Mouse (Mus musculus) MEL (cell line): ENCODE measurements around the gene Trim56. TPM values are rescaled to one million over a fixed set of nuclear protein-coding genes. Genes with fewer than 3 reads are reported as not detected.
A peak's percentile ranks its signal among the peaks of the same experiment; 100 is the strongest.

Source experiments
- DNase-seq: peaks from one replicate; pipeline ENCODE4 v3.0.0; 2011; ENCODE audit warnings: low read depth, low spot score
- H3K27ac ChIP-seq: 2 replicates; pipeline ENCODE4 v1.5.1; 2012; ENCODE audit warnings: low read depth, mild to moderate bottlenecking, control low read depth, low read length, moderate library complexity; ENCODE audit not compliant: control insufficient read depth
- H3K27me3 ChIP-seq, 2 experiments: fragments of 150-350 bp in 1 of 2; sonication (generic) in 1 of 2; 2 replicates each; pipeline ENCODE4 v1.6.1; 2012; ENCODE audit warnings: low read length in 2 of 2, mild to moderate bottlenecking in 2 of 2, improper control_type of control experiment in 1 of 2, moderate library complexity in 1 of 2; ENCODE audit not compliant: insufficient read depth in 2 of 2, control insufficient read depth in 1 of 2
- H3K36me3 ChIP-seq, 2 experiments: 2 replicates each; pipeline ENCODE4 v1.6.1; 2012 to 2014; ENCODE audit warnings: low read length in 2 of 2, improper control_type of control experiment in 1 of 2, inconsistent platforms in 1 of 2, mild to moderate bottlenecking in 1 of 2; ENCODE audit not compliant: insufficient read depth in 2 of 2, control insufficient read depth in 1 of 2
- H3K4me1 ChIP-seq, 2 experiments: fragments of 150-350 bp in 1 of 2; sonication (generic) in 1 of 2; 2 replicates each; pipeline ENCODE4 v1.6.1; 2012; ENCODE audit warnings: low read length in 2 of 2, improper control_type of control experiment in 1 of 2, mild to moderate bottlenecking in 1 of 2; ENCODE audit not compliant: insufficient read depth in 2 of 2, control insufficient read depth in 1 of 2
- H3K4me3 ChIP-seq, 2 experiments: fragments of 150-350 bp in 1 of 2; sonication (generic) in 1 of 2; 2 replicates each; pipeline ENCODE4 v1.5.1; 2012; ENCODE audit warnings: low read depth in 2 of 2, low read length in 2 of 2, mild to moderate bottlenecking in 2 of 2, moderate library complexity in 2 of 2, control low read depth in 1 of 2, improper control_type of control experiment in 1 of 2; ENCODE audit not compliant: control insufficient read depth in 1 of 2, insufficient read depth in 1 of 2
- H3K79me2 ChIP-seq: 2 replicates; pipeline ENCODE4 v1.6.1; 2012; ENCODE audit warnings: mild to moderate bottlenecking, low read length, moderate library complexity; ENCODE audit not compliant: control insufficient read depth, poor library complexity, insufficient read depth
- H3K9ac ChIP-seq: 2 replicates; pipeline ENCODE4 v1.6.1; 2012; ENCODE audit warnings: low read depth, mild to moderate bottlenecking, control low read depth, low read length, moderate library complexity; ENCODE audit not compliant: control insufficient read depth, poor library complexity, severe bottlenecking
- H3K9me3 ChIP-seq: fragments of 150-350 bp; sonication (generic); replicated peaks from 2 replicates; pipeline ENCODE4 v1.6.1; 2012; ENCODE audit warnings: mild to moderate bottlenecking, low read length, improper control_type of control experiment, moderate library complexity; ENCODE audit not compliant: insufficient read depth
- CHD2 ChIP-seq: IDR thresholded peaks from 2 replicates; pipeline ENCODE4 v1.6.1; 2011; ENCODE audit warnings: low read length, improper control_type of control experiment
- EP300 ChIP-seq, 2 experiments: IDR thresholded peaks; 2 replicates each; pipeline ENCODE4 v1.6.1; 2011; ENCODE audit warnings: improper control_type of control experiment in 2 of 2, low read length in 2 of 2, low read depth in 1 of 2, mild to moderate bottlenecking in 1 of 2
- ETS1 ChIP-seq: IDR thresholded peaks from 2 replicates; pipeline ENCODE4 v1.6.1; 2012; ENCODE audit warnings: low read depth, mild to moderate bottlenecking, inconsistent platforms, low read length, improper control_type of control experiment, moderate library complexity
- GABPA ChIP-seq: IDR thresholded peaks from 2 replicates; pipeline ENCODE4 v1.6.1; 2012; ENCODE audit warnings: low read depth, mild to moderate bottlenecking, inconsistent platforms, low read length, improper control_type of control experiment, moderate library complexity
- HCFC1 ChIP-seq: IDR thresholded peaks from 2 replicates; pipeline ENCODE4 v1.6.1; 2012; ENCODE audit warnings: low read depth, mild to moderate bottlenecking, inconsistent platforms, low read length, improper control_type of control experiment, moderate library complexity
- KAT2A ChIP-seq: conservative IDR thresholded peaks from 2 replicates; pipeline ENCODE4 v1.6.1; 2012; ENCODE audit warnings: low read depth, low read length, improper control_type of control experiment, inconsistent platforms
- MAFK ChIP-seq: IDR thresholded peaks from 2 replicates; pipeline ENCODE4 v1.6.1; 2011; ENCODE audit warnings: low read depth, mild to moderate bottlenecking, low read length, improper control_type of control experiment, borderline replicate concordance
- MAX ChIP-seq: IDR thresholded peaks from 2 replicates; pipeline ENCODE4 v1.6.1; 2011; ENCODE audit warnings: low read length, improper control_type of control experiment
- MEF2A ChIP-seq: IDR thresholded peaks from 2 replicates; pipeline ENCODE4 v1.6.1; 2014; ENCODE audit warnings: low read depth, mild to moderate bottlenecking, inconsistent platforms, low read length, improper control_type of control experiment; ENCODE audit not compliant: poor library complexity, insufficient replicate concordance, severe bottlenecking; ENCODE audit errors: extremely low read depth
- MYB ChIP-seq: IDR thresholded peaks from 2 replicates; pipeline ENCODE4 v1.6.1; 2011; ENCODE audit warnings: mild to moderate bottlenecking, low read depth, low read length, improper control_type of control experiment
- MYC ChIP-seq: IDR thresholded peaks from 2 replicates; pipeline ENCODE4 v1.6.1; 2011; ENCODE audit warnings: low read depth, mild to moderate bottlenecking, low read length, improper control_type of control experiment, moderate library complexity
- NRF1 ChIP-seq: IDR thresholded peaks from 2 replicates; pipeline ENCODE4 v1.6.1; 2014; ENCODE audit warnings: low read depth, mild to moderate bottlenecking, inconsistent platforms, low read length, improper control_type of control experiment, moderate library complexity; ENCODE audit not compliant: poor library complexity, insufficient read depth, severe bottlenecking
- POLR2A ChIP-seq, 2 experiments: IDR thresholded peaks; 2 replicates each; pipeline ENCODE4 v1.6.1; 2011 to 2012; ENCODE audit warnings: low read length in 2 of 2, mild to moderate bottlenecking in 2 of 2, control low read depth in 1 of 2, improper control_type of control experiment in 1 of 2, low read depth in 1 of 2, moderate library complexity in 1 of 2; ENCODE audit not compliant: control insufficient read depth in 1 of 2, insufficient read depth in 1 of 2, poor library complexity in 1 of 2
- POLR2AphosphoS5 ChIP-seq: IDR thresholded peaks from 2 replicates; pipeline ENCODE4 v1.6.1; 2012; ENCODE audit warnings: low read depth, borderline replicate concordance, mild to moderate bottlenecking, inconsistent platforms, low read length, moderate library complexity, mixed read lengths
- RAD21 ChIP-seq: IDR thresholded peaks from 2 replicates; pipeline ENCODE4 v1.6.1; 2011; ENCODE audit warnings: mild to moderate bottlenecking, low read depth, low read length, improper control_type of control experiment
- RCOR1 ChIP-seq: IDR thresholded peaks from 2 replicates; pipeline ENCODE4 v1.6.1; 2012; ENCODE audit warnings: low read depth, mild to moderate bottlenecking, inconsistent platforms, low read length, improper control_type of control experiment
- SIN3A ChIP-seq: IDR thresholded peaks from 2 replicates; pipeline ENCODE4 v1.6.1; 2012; ENCODE audit warnings: low read length, improper control_type of control experiment, inconsistent platforms
- SMC3 ChIP-seq: IDR thresholded peaks from 2 replicates; pipeline ENCODE4 v1.6.1; 2011; ENCODE audit warnings: low read depth, low read length, improper control_type of control experiment
- TAL1 ChIP-seq: IDR thresholded peaks from 2 replicates; pipeline ENCODE4 v1.6.1; 2012; ENCODE audit warnings: mild to moderate bottlenecking, inconsistent platforms, low read length, moderate library complexity, mixed read lengths
- TBP ChIP-seq: IDR thresholded peaks from 2 replicates; pipeline ENCODE4 v1.8.0; 2011; ENCODE audit warnings: low read depth, low read length, improper control_type of control experiment
- USF1 ChIP-seq: IDR thresholded peaks from 2 replicates; pipeline ENCODE4 v1.6.1; 2014; ENCODE audit warnings: low read depth, mild to moderate bottlenecking, inconsistent platforms, low read length, improper control_type of control experiment, moderate library complexity
- USF2 ChIP-seq, 2 experiments: IDR thresholded peaks; 2 replicates each; pipeline ENCODE4 v1.6.1; 2011 to 2012; ENCODE audit warnings: improper control_type of control experiment in 2 of 2, low read length in 2 of 2, borderline replicate concordance in 1 of 2, inconsistent platforms in 1 of 2, low read depth in 1 of 2, mild to moderate bottlenecking in 1 of 2; ENCODE audit not compliant: insufficient read depth in 1 of 2
- polyA plus RNA-seq, 2 experiments: library from polyadenylated mRNA; stranded (reverse) in 1 of 2; unstranded in 1 of 2; fragments of >175 nt in 1 of 2; fragments of >200 nt in 1 of 2; gene quantifications; 2 replicates each; pipeline versions ENCODE4 v1.2.1 to v1.2.4; 2012; ENCODE audit warnings: low replicate concordance in 2 of 2, low read depth in 1 of 2; ENCODE audit not compliant: insufficient read length in 2 of 2, insufficient read depth in 1 of 2, missing spikeins in 1 of 2
- total RNA-seq: library from RNA; depleted of rRNA; stranded (reverse); fragments of 300-350 nt; gene quantifications from 2 replicates; pipeline ENCODE4 v1.2.3, GENCODE M21; 2012

Gene Trim56
- total and polyA plus RNA-seq, 3 experiments: 21.8 to 75.8 (median 22.8) TPM

DNA sequence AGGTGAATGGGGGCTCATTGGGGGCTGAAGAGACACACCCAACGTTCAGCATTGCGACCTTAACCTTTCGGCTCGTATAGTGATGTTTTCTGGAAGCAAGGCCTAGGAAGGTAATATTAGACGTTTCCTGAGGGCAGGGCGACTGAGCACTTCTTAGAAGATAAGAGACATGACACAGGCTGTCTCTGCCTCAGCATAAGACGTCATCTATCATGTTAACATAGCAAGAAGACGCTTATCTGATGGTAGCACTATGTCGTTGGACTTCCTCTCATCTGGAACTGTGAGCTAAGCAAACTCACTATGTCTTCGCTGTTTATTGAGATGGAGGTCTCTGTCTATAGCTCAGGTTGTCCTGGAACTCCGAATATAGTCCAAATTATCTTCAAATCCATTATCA is 17.6 kb downstream of the Trim56 start (continued):
- TF ChIP-seq SIN3A: peak; percentile 79
- no peak for TF ChIP-seq SMC3
- TF ChIP-seq MYB: 0 out of 2 replicates have a peak, but pooled peaks have one; percentile 25
- no peak for TF ChIP-seq HCFC1
- TF ChIP-seq USF2 (IDR thresholded peaks at IDR 0.05; ENCODE audit: borderline replicate concordance in 1 of 2, insufficient read depth in 1 of 2, low read depth in 1 of 2, low read length in 2 of 2): no peak
- no peak for TF ChIP-seq MAX
- TF ChIP-seq RAD21: no peak
- no peak; the same call in 1 of the 2 replicates for TF ChIP-seq GABPA
- no peak for TF ChIP-seq MAFK
- no peak for TF ChIP-seq KAT2A
- no peak; the same call in 1 of the 2 replicates for TF ChIP-seq TBP
- no peak for TF ChIP-seq MEF2A
- TF ChIP-seq POLR2A (IDR thresholded peaks at IDR 0.05; ENCODE audit: control insufficient read depth in 1 of 2, insufficient read depth in 1 of 2, low read depth in 1 of 2, low read length in 2 of 2, poor library complexity in 1 of 2): peak in 1 of 2 experiments; percentile 35; a peak in 1 of 4 replicates
- TF ChIP-seq MYC: no peak

DNA sequence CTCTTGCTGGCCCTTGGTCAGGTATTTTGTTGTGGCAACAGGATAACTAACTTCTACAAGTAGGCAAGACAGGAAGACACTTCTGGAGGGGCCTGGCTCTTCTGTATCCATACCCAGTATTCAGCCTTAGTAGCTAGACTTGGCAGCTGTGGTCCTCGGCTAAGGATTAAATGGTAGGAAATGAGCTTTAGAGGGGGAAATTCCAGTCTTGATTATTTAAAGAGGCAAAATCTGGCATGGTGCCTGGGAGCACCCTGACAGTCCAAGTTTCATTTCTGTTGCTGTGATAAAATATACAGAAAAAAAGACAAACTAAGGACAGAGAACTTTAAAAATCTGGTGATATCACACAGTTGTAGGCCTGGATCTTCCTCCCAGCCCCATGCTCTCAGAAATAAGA is 20.0 kb downstream of the Trim56 start:
- TF ChIP-seq ETS1: 0 out of 2 replicates have a peak, but pooled peaks have one; percentile 33
- TF ChIP-seq NRF1: no peak
- no peak for TF ChIP-seq SMC3
- TF ChIP-seq USF1: no peak
- no peak for TF ChIP-seq POLR2A (IDR thresholded peaks at IDR 0.05; ENCODE audit: control insufficient read depth in 1 of 2, insufficient read depth in 1 of 2, low read depth in 1 of 2, low read length in 2 of 2, poor library complexity in 1 of 2)
- TF ChIP-seq RCOR1: no peak
- TF ChIP-seq CHD2: no peak
- TF ChIP-seq POLR2AphosphoS5: no peak
- no peak for TF ChIP-seq TAL1
- no peak for TF ChIP-seq TBP
- TF ChIP-seq EP300 (IDR thresholded peaks at IDR 0.05; ENCODE audit: low read depth in 1 of 2, low read length in 2 of 2): peak in 1 of 2 experiments; percentile 15; a peak in 1 of 4 replicates
- H3K4me1 ChIP-seq: peaks cover 16 to 39% of the 10 kb centered on the region in 2 experiments

More for the DNA sequence above, 20.0 kb downstream of the Trim56 start:
- peak overlapping the region; percentile 10; the same call in 1 of the 2 replicates for H3K27ac ChIP-seq
- H3K9me3 ChIP-seq: no peaks in the 10 kb centered on the region
- no peaks in the 10 kb centered on the region for H3K27me3 ChIP-seq
- peaks cover under 1% of the 10 kb centered on the region; the same call in 1 of the 2 replicates for H3K79me2 ChIP-seq
- no peak for DNase-seq
- H3K4me3 ChIP-seq: no peak overlapping the region
- peaks cover 0 to 25% of the 10 kb centered on the region in 2 experiments; a peak in 2 of 4 replicates for H3K36me3 ChIP-seq
- no peak overlapping the region for H3K9ac ChIP-seq
